Mouse (Mus musculus): ENCODE data around the gene Lrrc2.

Gene Lrrc2

GRCm38 (mm10) chr9:110947900-110948299 is 3.4 kb upstream of the Lrrc2 start:
- no peak for DNase-seq (ENCODE audit: low read depth)

DNA sequence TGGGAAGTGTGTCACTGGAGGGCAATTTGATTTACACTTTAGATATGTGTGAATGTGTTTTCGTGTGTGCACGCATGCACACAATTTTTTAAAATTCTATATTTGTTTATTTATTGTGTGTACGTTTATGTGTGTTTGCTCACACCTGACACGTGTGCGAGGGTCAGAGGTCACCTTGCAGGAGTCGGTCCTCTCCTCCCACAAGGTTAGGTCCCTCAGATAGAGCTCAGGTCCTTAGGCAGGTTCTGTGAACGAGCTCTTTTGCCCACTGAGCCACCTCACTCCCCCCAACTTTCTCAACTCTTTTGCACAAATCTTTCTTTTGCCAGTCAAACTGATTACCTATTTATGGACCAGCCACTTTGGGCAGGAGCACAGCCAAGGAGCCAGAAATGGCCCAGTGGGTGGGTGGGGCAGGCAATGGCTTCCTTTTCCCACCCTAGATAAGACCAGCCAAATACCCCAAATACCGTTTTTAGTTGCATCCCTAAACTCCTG is 2.5 kb upstream of the Lrrc2 start:
- no peak for DNase-seq (ENCODE audit: low read depth)

GRCm38 (mm10) chr9:110950109-110950508 is 1.2 kb upstream of the Lrrc2 start:
- no peak for DNase-seq (ENCODE audit: low read depth)

DNA sequence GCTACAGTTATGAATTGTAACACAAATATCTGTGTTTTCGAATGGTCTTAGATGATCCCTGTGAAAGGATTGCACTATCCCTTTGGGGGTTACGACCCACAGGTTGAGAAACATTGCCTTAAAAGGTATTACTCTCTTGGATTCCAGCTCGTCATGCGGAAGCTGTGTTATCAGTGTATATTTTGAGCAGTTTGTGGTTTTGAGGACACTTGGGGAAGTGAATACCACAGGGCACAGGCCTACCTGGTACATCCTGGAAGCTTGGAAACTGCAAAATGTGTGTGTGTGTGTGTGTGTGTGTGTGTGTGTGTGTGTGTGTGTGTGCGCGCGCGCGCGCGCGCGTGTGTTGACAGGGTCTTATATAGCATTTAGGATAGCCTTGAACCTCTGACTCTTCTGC is 521 bp downstream of the Lrrc2 start:
- DNase-seq (ENCODE audit: low read depth), result no peak

DNA sequence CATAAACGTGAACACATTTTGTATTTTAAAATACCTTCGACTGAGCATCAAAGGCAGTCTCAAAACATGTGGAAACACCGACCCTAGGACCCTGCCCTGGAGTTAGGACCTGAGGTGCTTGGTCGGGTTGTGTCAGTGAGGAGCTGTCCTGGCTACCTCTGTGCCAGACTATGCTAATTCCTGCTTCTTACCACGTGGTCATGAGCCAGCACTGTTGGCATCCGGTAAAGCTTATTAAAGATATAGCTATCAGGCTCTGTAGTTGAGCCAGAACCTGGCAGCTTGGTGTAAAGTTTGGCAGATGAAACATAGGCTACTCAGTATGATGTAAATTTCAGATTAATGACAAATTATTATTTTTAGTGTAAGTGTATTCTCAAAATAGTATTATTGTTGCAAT is 1.1 kb downstream of the Lrrc2 start:
- no peak for DNase-seq (ENCODE audit: low read depth)

DNA sequence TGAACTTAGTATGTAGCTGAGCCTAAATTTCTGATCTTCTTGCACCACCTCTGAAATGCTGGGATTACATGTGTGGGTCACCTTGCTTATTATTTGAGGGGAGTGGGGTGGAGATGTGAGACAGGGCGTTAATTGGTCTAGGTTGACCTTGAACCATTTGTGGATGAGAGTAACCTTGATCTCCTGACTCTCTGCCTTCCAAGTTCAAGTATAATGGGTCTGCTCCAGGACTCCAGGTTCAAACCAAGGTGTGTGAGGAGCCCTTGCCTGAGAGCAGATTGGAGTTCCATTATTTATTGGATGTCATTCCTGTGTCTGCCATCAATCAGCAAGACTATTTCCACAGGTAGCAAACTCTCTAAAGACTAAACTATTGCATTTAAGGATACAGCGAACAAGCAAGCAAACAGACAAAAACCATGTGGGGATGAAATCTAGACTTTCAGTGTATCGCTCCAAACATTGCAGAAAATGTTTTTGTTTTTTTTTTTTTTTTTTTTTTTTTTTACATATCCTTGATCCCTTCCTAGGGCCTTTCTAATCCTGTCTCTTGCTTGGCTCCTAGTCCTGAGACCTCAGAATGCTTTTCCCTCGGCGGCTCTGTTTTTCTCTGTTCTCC is 1.7 kb downstream of the Lrrc2 start:
- no peak for DNase-seq (ENCODE audit: low read depth)

- DNase-seq (ENCODE audit: low read depth), result peak; percentile 81
Observed at GRCm38 (mm10) chr9:110953550-110954461, 2.5 kb downstream of the Lrrc2 start.

DNA sequence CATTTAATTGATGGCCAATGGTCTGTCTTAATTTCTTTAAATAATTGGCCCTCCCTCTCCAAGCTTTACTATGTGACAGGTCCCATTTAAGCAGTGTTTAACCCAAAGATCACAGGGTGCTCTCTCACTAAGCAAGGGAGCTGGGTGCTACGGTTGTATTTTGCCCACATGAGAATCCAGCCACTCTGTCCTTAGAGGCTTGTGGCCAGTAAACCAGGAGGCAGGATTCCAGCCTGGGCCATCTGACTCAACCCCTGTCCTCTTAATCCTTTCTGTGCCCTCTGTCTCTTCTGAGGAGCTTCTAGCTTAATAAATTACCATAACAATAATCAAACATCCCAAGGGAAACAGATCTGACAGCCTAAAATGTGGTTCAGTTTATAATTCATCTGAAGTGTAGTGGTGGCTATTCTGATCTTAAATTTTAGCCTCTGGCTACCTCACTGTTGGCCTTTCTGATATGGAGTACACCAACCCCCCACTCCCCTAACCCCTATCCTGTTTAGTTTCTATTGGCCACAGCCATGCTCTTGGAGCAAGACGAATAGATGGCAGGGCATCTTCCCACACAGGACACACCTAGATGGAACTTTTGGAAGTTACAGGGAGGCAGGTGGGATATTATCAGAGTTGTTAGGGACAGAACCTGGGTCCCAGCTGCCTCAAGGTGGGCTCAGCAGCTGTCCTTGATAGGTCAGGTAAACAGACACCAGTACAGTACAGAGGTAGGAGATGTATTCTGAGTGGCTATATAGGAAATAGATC is 3.5 kb downstream of the Lrrc2 start:
- no peak for DNase-seq (ENCODE audit: low read depth)

- no peak for DNase-seq (ENCODE audit: low read depth)
Observed at GRCm38 (mm10) chr9:110955962-110956361, 4.6 kb downstream of the Lrrc2 start.

DNA sequence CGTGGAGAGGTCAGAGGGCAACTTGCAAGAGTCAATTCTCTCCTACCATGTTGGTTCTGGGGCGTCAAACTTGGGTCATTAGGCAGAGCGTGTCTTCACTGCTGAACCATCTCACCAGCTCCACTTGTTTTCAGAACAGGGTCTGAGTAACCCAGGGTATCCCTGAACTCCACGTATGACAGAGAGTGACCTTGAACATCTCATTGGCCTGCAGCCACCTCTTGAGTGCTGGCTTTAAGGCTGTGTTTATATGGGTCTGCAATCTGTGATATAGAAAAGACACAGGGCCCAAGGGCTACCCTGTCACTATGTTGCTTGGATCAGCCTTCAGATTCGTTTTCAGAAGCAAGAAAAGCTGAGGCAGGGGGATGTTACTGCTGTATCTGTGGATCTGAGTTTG is 8.3 kb downstream of the Lrrc2 start:
- no peak for DNase-seq (ENCODE audit: low read depth)

DNA sequence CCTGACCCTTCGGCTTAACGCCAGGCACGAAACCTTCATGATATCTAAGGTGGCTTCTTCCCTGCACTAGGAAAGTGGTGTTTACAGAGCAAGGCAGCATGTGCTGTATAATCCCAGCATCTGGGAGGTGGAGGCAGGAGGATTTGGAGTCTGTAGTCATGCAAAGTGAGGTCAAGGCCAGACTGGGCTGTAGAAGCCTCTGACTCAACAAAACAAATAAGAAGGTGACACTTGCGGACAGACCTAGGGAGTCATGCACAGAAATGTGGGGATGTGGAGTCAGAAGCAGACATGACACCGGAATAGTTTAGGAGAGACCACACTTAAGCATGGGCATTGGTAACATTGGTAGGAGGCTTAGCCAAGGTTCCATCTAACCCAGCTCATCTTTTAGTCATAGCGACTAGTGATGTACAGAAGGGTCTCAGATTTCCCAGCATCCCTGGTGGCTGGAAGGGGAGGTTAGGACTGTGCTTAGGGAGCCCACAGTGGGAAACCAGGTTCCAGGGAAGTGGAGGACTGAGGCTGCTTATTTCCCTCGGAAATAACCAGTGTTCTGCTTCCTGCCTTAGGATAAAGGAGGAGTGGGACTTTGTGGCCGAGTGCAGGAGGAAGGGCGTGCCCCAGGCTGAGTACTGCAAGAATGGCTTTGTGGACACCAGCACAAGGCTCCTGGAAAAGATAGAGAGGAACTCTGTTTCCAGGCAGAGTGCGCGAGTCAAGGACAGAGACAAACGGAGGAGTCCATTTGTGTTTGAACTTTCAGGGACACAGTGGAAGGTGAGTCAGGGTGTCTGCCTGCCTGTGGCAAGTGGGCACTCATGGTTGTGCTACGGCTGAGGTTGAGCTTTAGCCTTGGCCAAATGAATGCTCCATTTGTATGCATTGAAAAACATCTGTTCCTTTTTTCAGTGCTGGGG is 9.1 kb downstream of the Lrrc2 start:
- no peak for DNase-seq (ENCODE audit: low read depth)

- no peak for DNase-seq (ENCODE audit: low read depth)
Observed at GRCm38 (mm10) chr9:110961386-110961785, 10.0 kb downstream of the Lrrc2 start.

DNA sequence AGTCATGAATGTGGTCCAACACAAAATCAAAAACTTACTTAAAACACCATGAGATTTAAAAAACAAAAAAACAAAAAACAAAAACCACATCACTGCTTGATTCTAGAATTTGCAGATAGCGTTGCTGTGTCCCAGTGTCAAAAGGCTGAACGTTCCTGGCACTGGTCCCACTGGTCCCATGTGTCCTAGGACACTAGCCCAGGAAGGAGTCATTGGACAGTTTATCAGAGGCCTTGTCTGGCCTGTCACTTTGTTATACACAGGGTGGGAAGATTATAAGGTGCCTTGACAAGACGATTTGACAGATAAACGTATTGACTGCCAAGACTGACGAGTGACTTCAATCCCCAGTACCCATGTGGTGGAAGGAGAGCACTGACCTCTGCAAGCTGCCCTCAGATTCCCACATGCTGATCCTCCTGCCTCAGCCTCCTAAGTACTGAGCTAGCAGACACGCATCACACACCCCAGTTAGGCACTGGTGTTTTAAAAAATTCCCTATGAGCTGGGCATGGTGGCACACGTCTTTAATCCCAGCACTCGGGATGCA is 12.3 kb downstream of the Lrrc2 start:
- DNase-seq (ENCODE audit: low read depth), result no peak

- DNase-seq (ENCODE audit: low read depth), result peak; percentile 36
Observed at GRCm38 (mm10) chr9:110965062-110965909, 13.9 kb downstream of the Lrrc2 start.

DNA sequence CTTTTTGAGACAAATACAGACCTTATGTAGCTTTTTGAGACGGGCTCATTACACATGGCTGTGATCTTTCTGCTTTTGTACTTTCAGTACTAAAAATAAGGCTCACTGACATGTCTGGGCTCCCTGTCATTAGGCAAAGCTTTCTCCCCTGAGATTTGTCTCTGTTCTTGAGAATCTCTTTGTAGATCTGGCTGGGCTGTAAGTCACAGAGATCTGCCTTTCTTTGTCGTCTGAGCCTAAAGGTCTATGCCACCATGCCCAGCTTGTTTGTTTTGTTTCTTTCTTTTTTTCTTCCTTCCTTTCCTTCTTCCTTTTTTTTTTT is 14.5 kb downstream of the Lrrc2 start:
- no peak for DNase-seq (ENCODE audit: low read depth)

- no peak for DNase-seq (ENCODE audit: low read depth)
Observed at GRCm38 (mm10) chr9:110979411-110979810, 28.1 kb downstream of the Lrrc2 start.

DNA sequence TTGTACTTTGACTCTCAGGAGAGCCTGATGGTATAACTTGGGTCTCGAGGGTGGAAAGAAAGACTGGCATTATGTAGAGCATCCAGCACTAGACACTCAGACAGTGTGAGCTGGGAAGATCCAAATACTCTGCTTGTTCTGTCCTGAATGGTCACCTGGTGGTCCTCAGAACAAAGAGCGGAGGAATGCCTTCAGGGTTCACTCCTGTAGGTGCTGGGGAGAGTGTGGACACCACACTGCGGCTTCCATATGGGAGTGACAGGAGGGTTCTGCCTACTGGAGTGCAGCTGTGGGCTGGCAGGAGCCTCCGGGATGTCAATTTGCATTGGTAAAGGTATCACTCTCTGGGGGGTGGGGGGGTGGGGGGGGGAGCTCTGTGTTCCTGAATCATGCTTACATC is 31.0 kb downstream of the Lrrc2 start:
- DNase-seq (ENCODE audit: low read depth), result no peak

GRCm38 (mm10) chr9:110984096-110984495 is 32.8 kb downstream of the Lrrc2 start:
- no peak for DNase-seq (ENCODE audit: low read depth)

GRCm38 (mm10) chr9:110985541-110985940 is 34.2 kb downstream of the Lrrc2 start:
- no peak for DNase-seq (ENCODE audit: low read depth)

DNA sequence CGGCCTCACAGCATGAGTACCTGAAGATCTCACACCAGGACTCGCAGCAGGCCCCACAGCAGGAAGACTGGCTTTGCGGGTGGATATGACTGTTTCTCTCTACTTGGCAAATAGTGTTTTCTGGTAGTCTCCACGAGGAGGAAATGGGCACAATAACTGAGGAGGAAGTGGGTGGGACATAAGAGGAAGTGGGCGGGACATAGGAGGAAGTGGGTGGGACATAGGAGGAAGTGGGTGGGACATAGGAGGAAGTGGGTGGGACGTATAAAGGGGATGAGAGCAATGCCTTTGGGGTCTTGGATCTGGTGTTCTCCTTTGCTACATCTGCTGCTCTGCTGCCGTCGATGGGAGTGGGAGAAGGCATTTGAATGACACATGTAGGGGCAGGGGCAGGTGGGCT is 34.6 kb downstream of the Lrrc2 start:
- DNase-seq (ENCODE audit: low read depth), result peak; percentile 30
